Mouse (Mus musculus): ENCODE results near the gene 3110082I17Rik. TPM values are rescaled to one million over a fixed set of nuclear protein-coding genes. Genes with fewer than 3 reads are reported as not detected.

3110082I17Rik gene
- total and polyA plus RNA-seq, 3 experiments, result 41.2 to 100.0 (median 46.9) TPM

- H3K27me3 ChIP-seq (replicated peaks), result no peaks in the 10 kb centered on the region
- no peaks in the 10 kb centered on the region for H3K9me3 ChIP-seq (replicated peaks; ENCODE audit: low read length)
- H3K27ac ChIP-seq (ENCODE audit: insufficient read depth, low read depth), result no peak overlapping the region
- no peak overlapping the region for H3K9ac ChIP-seq (ENCODE audit: insufficient read depth, low read depth)
- peaks cover 0 to 72% of the 10 kb centered on the region in 2 experiments for H3K36me3 ChIP-seq (replicated peaks in 1 of 2; ENCODE audit: control insufficient read depth in 1 of 2, insufficient read depth in 1 of 2, low read length in 1 of 2)
- H3K79me2 ChIP-seq (replicated peaks; ENCODE audit: control insufficient read depth, extremely low read depth, insufficient read depth, poor library complexity, severe bottlenecking), result no peaks in the 10 kb centered on the region
- no peak overlapping the region for H3K4me2 ChIP-seq (ENCODE audit: insufficient read depth, low read depth, poor library complexity, severe bottlenecking)
- H3K4me3 ChIP-seq (replicated peaks in 1 of 3; ENCODE audit: low read depth in 2 of 3, low read length in 2 of 3, poor library complexity in 1 of 3), result no peak overlapping the region
- TF ChIP-seq RCOR1 (conservative IDR thresholded peaks at IDR 0.05; ENCODE audit: low read depth, low read length) (no peak), MYC (IDR thresholded peaks at IDR 0.05; ENCODE audit: low read depth, low read length) (no peak), NELFE (IDR thresholded peaks at IDR 0.05; ENCODE audit: low read depth, low read length) (no peak)
- DNase-seq (ENCODE audit: extremely low read depth), result no peak
- dilution Hi-C loops (cut with MboI; ENCODE audit: extremely low pct_ligation_motif_present, extremely low pct_unique_long_range_greater_than_20kb, low sequenced_read_pairs), result no loop called here
- H3K4me1 ChIP-seq (ENCODE audit: control insufficient read depth in 1 of 2, insufficient read depth in 2 of 2), result no peaks in the 10 kb centered on the region
- in situ Hi-C loops (cut with MboI; ENCODE audit: low pct_ligation_motif_present, low pct_unique_long_range_greater_than_20kb, low sequenced_read_pairs), result no loop called here
Measured at GRCm38 (mm10) chr5:139441726-139442018, 18.7 kb downstream of the 3110082I17Rik start.

- Histone ChIP-seq H3K9ac (ENCODE audit: insufficient read depth, low read depth) (no peak overlapping the region), H3K4me3 (replicated peaks in 1 of 3; ENCODE audit: low read depth in 2 of 3, low read length in 2 of 3, poor library complexity in 1 of 3) (no peak overlapping the region), H3K27me3 (replicated peaks) (no peaks in the 10 kb centered on the region), H3K9me3 (replicated peaks; ENCODE audit: low read length) (no peaks in the 10 kb centered on the region), H3K4me2 (ENCODE audit: insufficient read depth, low read depth, poor library complexity, severe bottlenecking) (no peak overlapping the region), H3K79me2 (replicated peaks; ENCODE audit: control insufficient read depth, extremely low read depth, insufficient read depth, poor library complexity, severe bottlenecking) (no peaks in the 10 kb centered on the region), H3K27ac (ENCODE audit: insufficient read depth, low read depth) (no peak overlapping the region), H3K4me1 (ENCODE audit: control insufficient read depth in 1 of 2, insufficient read depth in 2 of 2) (no peaks in the 10 kb centered on the region), H3K36me3 (replicated peaks in 1 of 2; ENCODE audit: control insufficient read depth in 1 of 2, insufficient read depth in 1 of 2, low read length in 1 of 2) (peaks cover 0 to 71% of the 10 kb centered on the region in 2 experiments)
- TF ChIP-seq CTCF (conservative IDR thresholded peaks at IDR 0.05 in 1 of 2, IDR thresholded peaks at IDR 0.05 in 1 of 2; ENCODE audit: low read depth in 2 of 2, low read length in 2 of 2), result no peak
- no peak for TF ChIP-seq EP300 (IDR thresholded peaks at IDR 0.05; ENCODE audit: low read length)
- no peak for TF ChIP-seq MEF2A (IDR thresholded peaks at IDR 0.05; ENCODE audit: borderline replicate concordance, low read depth, low read length)
- TF ChIP-seq JUND (conservative IDR thresholded peaks at IDR 0.05; ENCODE audit: low read depth, low read length), result no peak
- in situ Hi-C loops (cut with MboI; ENCODE audit: low pct_ligation_motif_present, low pct_unique_long_range_greater_than_20kb, low sequenced_read_pairs) (no loop called here), dilution Hi-C loops (cut with MboI; ENCODE audit: extremely low pct_ligation_motif_present, extremely low pct_unique_long_range_greater_than_20kb, low sequenced_read_pairs) (no loop called here)
- no peak for DNase-seq (ENCODE audit: extremely low read depth)
Measured at GRCm38 (mm10) chr5:139440926-139441725, 19.2 kb downstream of the 3110082I17Rik start.

- dilution Hi-C loops (cut with MboI; ENCODE audit: extremely low pct_ligation_motif_present, extremely low pct_unique_long_range_greater_than_20kb, low sequenced_read_pairs), result no loop called here
- peaks cover 0 to 70% of the 10 kb centered on the region in 2 experiments for H3K36me3 ChIP-seq (replicated peaks in 1 of 2; ENCODE audit: control insufficient read depth in 1 of 2, insufficient read depth in 1 of 2, low read length in 1 of 2)
- H3K79me2 ChIP-seq (replicated peaks; ENCODE audit: control insufficient read depth, extremely low read depth, insufficient read depth, poor library complexity, severe bottlenecking), result no peaks in the 10 kb centered on the region
- no peak overlapping the region for H3K4me3 ChIP-seq (replicated peaks in 1 of 3; ENCODE audit: low read depth in 2 of 3, low read length in 2 of 3, poor library complexity in 1 of 3)
- DNase-seq (ENCODE audit: extremely low read depth), result no peak
- no peaks in the 10 kb centered on the region for H3K4me1 ChIP-seq (ENCODE audit: control insufficient read depth in 1 of 2, insufficient read depth in 2 of 2)
- no peaks in the 10 kb centered on the region for H3K27me3 ChIP-seq (replicated peaks)
- no peak overlapping the region for H3K27ac ChIP-seq (ENCODE audit: insufficient read depth, low read depth)
- H3K4me2 ChIP-seq (ENCODE audit: insufficient read depth, low read depth, poor library complexity, severe bottlenecking), result no peak overlapping the region
- H3K9me3 ChIP-seq (replicated peaks; ENCODE audit: low read length), result no peaks in the 10 kb centered on the region
- TF ChIP-seq ZKSCAN1 (IDR thresholded peaks at IDR 0.05; ENCODE audit: borderline replicate concordance, low read depth, low read length), result no peak
- no peak for TF ChIP-seq TBP (conservative IDR thresholded peaks at IDR 0.05; ENCODE audit: low read depth, low read length)
- TF ChIP-seq MAZ (IDR thresholded peaks at IDR 0.05; ENCODE audit: low read depth, low read length), result no peak
- no peak for TF ChIP-seq MAFK (IDR thresholded peaks at IDR 0.05; ENCODE audit: insufficient replicate concordance, low read length)
- TF ChIP-seq RAD21 (IDR thresholded peaks at IDR 0.05; ENCODE audit: low read depth, low read length), result no peak
- TF ChIP-seq E2F4 (IDR thresholded peaks at IDR 0.05; ENCODE audit: insufficient replicate concordance, low read depth, low read length), result no peak
- TF ChIP-seq GABPA (IDR thresholded peaks at IDR 0.05; ENCODE audit: insufficient replicate concordance, low read depth, low read length), result no peak
- TF ChIP-seq MXI1 (IDR thresholded peaks at IDR 0.05; ENCODE audit: low read depth, low read length), result no peak
- TF ChIP-seq NELFE (IDR thresholded peaks at IDR 0.05; ENCODE audit: low read depth, low read length), result no peak
- TF ChIP-seq ETS1 (conservative IDR thresholded peaks at IDR 0.05; ENCODE audit: low read depth, low read length), result no peak
- TF ChIP-seq CTCF (conservative IDR thresholded peaks at IDR 0.05 in 1 of 2, IDR thresholded peaks at IDR 0.05 in 1 of 2; ENCODE audit: low read depth in 2 of 2, low read length in 2 of 2), result no peak
- TF ChIP-seq ELF1 (IDR thresholded peaks at IDR 0.05; ENCODE audit: low read depth, low read length), result no peak
- no peak for TF ChIP-seq CHD1 (IDR thresholded peaks at IDR 0.05; ENCODE audit: low read depth, low read length)
- TF ChIP-seq USF2 (conservative IDR thresholded peaks at IDR 0.05; ENCODE audit: low read depth, low read length), result no peak
- TF ChIP-seq HCFC1 (IDR thresholded peaks at IDR 0.05; ENCODE audit: low read depth, low read length), result no peak
- no peak for TF ChIP-seq SIN3A (IDR thresholded peaks at IDR 0.05; ENCODE audit: low read length)
- no peak for TF ChIP-seq UBTF (IDR thresholded peaks at IDR 0.05; ENCODE audit: low read depth, low read length)
- TF ChIP-seq CHD2 (IDR thresholded peaks at IDR 0.05; ENCODE audit: low read length), result no peak
- TF ChIP-seq NRF1 (IDR thresholded peaks at IDR 0.05; ENCODE audit: low read depth, low read length), result no peak
- TF ChIP-seq IRF4 (IDR thresholded peaks at IDR 0.05; ENCODE audit: low read depth, low read length), result no peak
- in situ Hi-C loops (cut with MboI; ENCODE audit: low pct_ligation_motif_present, low pct_unique_long_range_greater_than_20kb, low sequenced_read_pairs), result no loop called here
- no peak overlapping the region for H3K9ac ChIP-seq (ENCODE audit: insufficient read depth, low read depth)
Measured at GRCm38 (mm10) chr5:139440451-139440850, 19.9 kb downstream of the 3110082I17Rik start.

Measured in CH12.LX (cell line).